17 mouse cellular contexts compared by ENCODE assay signal in the genomic region with DNA sequence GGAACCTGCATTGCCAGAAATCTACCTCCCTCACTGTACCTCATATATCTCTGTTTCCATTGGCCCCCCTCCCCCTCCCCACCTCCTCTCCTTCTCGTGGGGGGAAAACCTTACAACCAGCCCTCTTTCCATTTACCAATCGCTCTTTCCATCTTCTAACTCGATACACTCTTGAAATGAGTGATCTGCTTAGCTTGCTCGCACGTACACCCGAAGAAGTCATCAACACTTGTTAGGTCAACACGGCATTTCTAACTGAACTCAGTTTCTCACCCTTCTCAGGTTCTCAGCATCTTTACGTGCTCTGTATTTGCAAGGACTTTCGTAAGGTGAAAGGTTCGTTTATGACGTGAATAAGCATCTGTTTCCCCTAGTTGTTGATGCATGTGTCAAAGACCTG.
"Had no signal": no experiment of that assay in that cellular context is flagged by ENCODE, and none has a peak within 500 bp of the region (broad histone marks: within the 10 kb centered on the region; RNA-seq: fewer than 3 reads in every experiment).

No protein-coding gene starts in this region.

- H3K4me1 ChIP-seq: liver, embryonic 13.5 days; midbrain, embryonic 12.5 days; midbrain, embryonic 15.5 days; neural tube, embryonic 13.5 days had no signal

- H3K27ac ChIP-seq: kidney, postnatal 0 days; left cerebral cortex, adult 2 months; liver, embryonic 13.5 days; macrophage; midbrain, embryonic 12.5 days; midbrain, embryonic 15.5 days; neural tube, embryonic 13.5 days; stomach, postnatal 0 days had no signal

- H3K4me2 ChIP-seq: liver, embryonic 13.5 days; lung, embryonic 14.5 days; midbrain, embryonic 12.5 days; midbrain, embryonic 15.5 days; neural tube, embryonic 13.5 days had no signal

- ATAC-seq: midbrain, embryonic 15.5 days had no signal

- DNase-seq: kidney, adult 18-20 months; kidney, adult 9 months; kidney, postnatal 25 days; layer of hippocampus, postnatal 36 days; liver, embryonic 13.5 days; lung, embryonic 14.5 days; retina, postnatal 1 day; thymus, adult 2 months; thymus, postnatal 14 days; thymus, postnatal 4 days had no signal

- H3K27me3 ChIP-seq: liver, embryonic 13.5 days; midbrain, embryonic 12.5 days; midbrain, embryonic 15.5 days; neural tube, embryonic 13.5 days had no signal

- H3K4me3 ChIP-seq: left cerebral cortex, adult 2 months; liver, embryonic 13.5 days; midbrain, embryonic 12.5 days; midbrain, embryonic 15.5 days; neural tube, embryonic 13.5 days had no signal

- H3K36me3 ChIP-seq: liver, embryonic 13.5 days; midbrain, embryonic 12.5 days; midbrain, embryonic 15.5 days; neural tube, embryonic 13.5 days had no signal

- H3K9ac ChIP-seq: liver, embryonic 13.5 days; lung, embryonic 14.5 days; midbrain, embryonic 12.5 days; midbrain, embryonic 15.5 days; neural tube, embryonic 13.5 days had no signal

- H3K9me3 ChIP-seq: liver, embryonic 13.5 days; midbrain, embryonic 12.5 days; midbrain, embryonic 15.5 days; neural tube, embryonic 13.5 days had no signal
